Mouse (Mus musculus) MEL (cell line): ENCODE results near the gene Gm20388. TPM values are rescaled to one million over a fixed set of nuclear protein-coding genes. Genes with fewer than 3 reads are reported as not detected.
A peak's percentile ranks its signal among the peaks of the same experiment; 100 is the strongest.

Source experiments
- DNase-seq: peaks from one replicate; pipeline ENCODE4 v3.0.0; 2011; ENCODE audit warnings: low read depth, low spot score
- H3K27ac ChIP-seq: 2 replicates; pipeline ENCODE4 v1.5.1; 2012; ENCODE audit warnings: low read depth, mild to moderate bottlenecking, control low read depth, low read length, moderate library complexity; ENCODE audit not compliant: control insufficient read depth
- H3K27me3 ChIP-seq, 2 experiments: fragments of 150-350 bp in 1 of 2; sonication (generic) in 1 of 2; 2 replicates each; pipeline ENCODE4 v1.6.1; 2012; ENCODE audit warnings: low read length in 2 of 2, mild to moderate bottlenecking in 2 of 2, improper control_type of control experiment in 1 of 2, moderate library complexity in 1 of 2; ENCODE audit not compliant: insufficient read depth in 2 of 2, control insufficient read depth in 1 of 2
- H3K36me3 ChIP-seq, 2 experiments: 2 replicates each; pipeline ENCODE4 v1.6.1; 2012 to 2014; ENCODE audit warnings: low read length in 2 of 2, improper control_type of control experiment in 1 of 2, inconsistent platforms in 1 of 2, mild to moderate bottlenecking in 1 of 2; ENCODE audit not compliant: insufficient read depth in 2 of 2, control insufficient read depth in 1 of 2
- H3K4me1 ChIP-seq, 2 experiments: fragments of 150-350 bp in 1 of 2; sonication (generic) in 1 of 2; 2 replicates each; pipeline ENCODE4 v1.6.1; 2012; ENCODE audit warnings: low read length in 2 of 2, improper control_type of control experiment in 1 of 2, mild to moderate bottlenecking in 1 of 2; ENCODE audit not compliant: insufficient read depth in 2 of 2, control insufficient read depth in 1 of 2
- H3K4me3 ChIP-seq, 2 experiments: fragments of 150-350 bp in 1 of 2; sonication (generic) in 1 of 2; 2 replicates each; pipeline ENCODE4 v1.5.1; 2012; ENCODE audit warnings: low read depth in 2 of 2, low read length in 2 of 2, mild to moderate bottlenecking in 2 of 2, moderate library complexity in 2 of 2, control low read depth in 1 of 2, improper control_type of control experiment in 1 of 2; ENCODE audit not compliant: control insufficient read depth in 1 of 2, insufficient read depth in 1 of 2
- H3K79me2 ChIP-seq: 2 replicates; pipeline ENCODE4 v1.6.1; 2012; ENCODE audit warnings: mild to moderate bottlenecking, low read length, moderate library complexity; ENCODE audit not compliant: control insufficient read depth, poor library complexity, insufficient read depth
- H3K9ac ChIP-seq: 2 replicates; pipeline ENCODE4 v1.6.1; 2012; ENCODE audit warnings: low read depth, mild to moderate bottlenecking, control low read depth, low read length, moderate library complexity; ENCODE audit not compliant: control insufficient read depth, poor library complexity, severe bottlenecking
- H3K9me3 ChIP-seq: fragments of 150-350 bp; sonication (generic); replicated peaks from 2 replicates; pipeline ENCODE4 v1.6.1; 2012; ENCODE audit warnings: mild to moderate bottlenecking, low read length, improper control_type of control experiment, moderate library complexity; ENCODE audit not compliant: insufficient read depth
- BHLHE40 ChIP-seq: IDR thresholded peaks from 2 replicates; pipeline ENCODE4 v1.6.1; 2012; ENCODE audit warnings: low read depth, mild to moderate bottlenecking, inconsistent platforms, low read length, improper control_type of control experiment, borderline replicate concordance
- CHD2 ChIP-seq: IDR thresholded peaks from 2 replicates; pipeline ENCODE4 v1.6.1; 2011; ENCODE audit warnings: low read length, improper control_type of control experiment
- CTCF ChIP-seq, 3 experiments: IDR thresholded peaks in 2 of 3; conservative IDR thresholded peaks in 1 of 3; 2 replicates each; pipeline ENCODE4 v1.5.1; 2011 to 2012; ENCODE audit warnings: low read length in 3 of 3, low read depth in 2 of 3, mild to moderate bottlenecking in 2 of 3, improper control_type of control experiment in 1 of 3, inconsistent platforms in 1 of 3, mixed read lengths in 1 of 3, moderate library complexity in 1 of 3; ENCODE audit not compliant: control insufficient read depth in 1 of 3, insufficient read depth in 1 of 3, poor library complexity in 1 of 3, severe bottlenecking in 1 of 3
- ELF1 ChIP-seq: IDR thresholded peaks from 2 replicates; pipeline ENCODE4 v1.6.1; 2014; ENCODE audit warnings: low read depth, mild to moderate bottlenecking, inconsistent platforms, low read length, improper control_type of control experiment, moderate library complexity
- EP300 ChIP-seq, 2 experiments: IDR thresholded peaks; 2 replicates each; pipeline ENCODE4 v1.6.1; 2011; ENCODE audit warnings: improper control_type of control experiment in 2 of 2, low read length in 2 of 2, low read depth in 1 of 2, mild to moderate bottlenecking in 1 of 2
- GATA1 ChIP-seq: IDR thresholded peaks from 2 replicates; pipeline ENCODE4 v1.6.1; 2011; ENCODE audit warnings: low read depth, low read length, improper control_type of control experiment
- HCFC1 ChIP-seq: IDR thresholded peaks from 2 replicates; pipeline ENCODE4 v1.6.1; 2012; ENCODE audit warnings: low read depth, mild to moderate bottlenecking, inconsistent platforms, low read length, improper control_type of control experiment, moderate library complexity
- MAFK ChIP-seq: IDR thresholded peaks from 2 replicates; pipeline ENCODE4 v1.6.1; 2011; ENCODE audit warnings: low read depth, mild to moderate bottlenecking, low read length, improper control_type of control experiment, borderline replicate concordance
- MAX ChIP-seq: IDR thresholded peaks from 2 replicates; pipeline ENCODE4 v1.6.1; 2011; ENCODE audit warnings: low read length, improper control_type of control experiment
- MEF2A ChIP-seq: IDR thresholded peaks from 2 replicates; pipeline ENCODE4 v1.6.1; 2014; ENCODE audit warnings: low read depth, mild to moderate bottlenecking, inconsistent platforms, low read length, improper control_type of control experiment; ENCODE audit not compliant: poor library complexity, insufficient replicate concordance, severe bottlenecking; ENCODE audit errors: extremely low read depth
- NRF1 ChIP-seq: IDR thresholded peaks from 2 replicates; pipeline ENCODE4 v1.6.1; 2014; ENCODE audit warnings: low read depth, mild to moderate bottlenecking, inconsistent platforms, low read length, improper control_type of control experiment, moderate library complexity; ENCODE audit not compliant: poor library complexity, insufficient read depth, severe bottlenecking
- POLR2A ChIP-seq, 2 experiments: IDR thresholded peaks; 2 replicates each; pipeline ENCODE4 v1.6.1; 2011 to 2012; ENCODE audit warnings: low read length in 2 of 2, mild to moderate bottlenecking in 2 of 2, control low read depth in 1 of 2, improper control_type of control experiment in 1 of 2, low read depth in 1 of 2, moderate library complexity in 1 of 2; ENCODE audit not compliant: control insufficient read depth in 1 of 2, insufficient read depth in 1 of 2, poor library complexity in 1 of 2
- RAD21 ChIP-seq: IDR thresholded peaks from 2 replicates; pipeline ENCODE4 v1.6.1; 2011; ENCODE audit warnings: mild to moderate bottlenecking, low read depth, low read length, improper control_type of control experiment
- SMC3 ChIP-seq: IDR thresholded peaks from 2 replicates; pipeline ENCODE4 v1.6.1; 2011; ENCODE audit warnings: low read depth, low read length, improper control_type of control experiment
- TAL1 ChIP-seq: IDR thresholded peaks from 2 replicates; pipeline ENCODE4 v1.6.1; 2012; ENCODE audit warnings: mild to moderate bottlenecking, inconsistent platforms, low read length, moderate library complexity, mixed read lengths
- TCF12 ChIP-seq: IDR thresholded peaks from 2 replicates; pipeline ENCODE4 v1.6.1; 2014; ENCODE audit warnings: low read depth, mild to moderate bottlenecking, inconsistent platforms, low read length, improper control_type of control experiment, moderate library complexity
- UBTF ChIP-seq: IDR thresholded peaks from 2 replicates; pipeline ENCODE4 v1.6.1; 2012; ENCODE audit warnings: low read depth, mild to moderate bottlenecking, inconsistent platforms, low read length, improper control_type of control experiment, moderate library complexity, borderline replicate concordance; ENCODE audit not compliant: insufficient read depth
- ZC3H11A ChIP-seq: IDR thresholded peaks from 2 replicates; pipeline ENCODE4 v1.6.1; 2012; ENCODE audit warnings: low read depth, mild to moderate bottlenecking, inconsistent platforms, low read length, improper control_type of control experiment
- ZNF384 ChIP-seq: IDR thresholded peaks from 2 replicates; pipeline ENCODE4 v1.6.1; 2012; ENCODE audit warnings: low read depth, mild to moderate bottlenecking, inconsistent platforms, low read length, improper control_type of control experiment
- polyA plus RNA-seq, 2 experiments: library from polyadenylated mRNA; stranded (reverse) in 1 of 2; unstranded in 1 of 2; fragments of >175 nt in 1 of 2; fragments of >200 nt in 1 of 2; gene quantifications; 2 replicates each; pipeline versions ENCODE4 v1.2.1 to v1.2.4; 2012; ENCODE audit warnings: low replicate concordance in 2 of 2, low read depth in 1 of 2; ENCODE audit not compliant: insufficient read length in 2 of 2, insufficient read depth in 1 of 2, missing spikeins in 1 of 2
- total RNA-seq: library from RNA; depleted of rRNA; stranded (reverse); fragments of 300-350 nt; gene quantifications from 2 replicates; pipeline ENCODE4 v1.2.3, GENCODE M21; 2012

Gm20388 gene
- total and polyA plus RNA-seq, 3 experiments: 11.1 to 17.8 TPM; not detected in 1

GRCm38 (mm10) chr8:120075347-120075746 is 164.7 kb downstream of the Gm20388 start:
- Histone ChIP-seq H3K4me1 (peaks cover 0 to 8% of the 10 kb centered on the region in 2 experiments; a peak in 2 of 4 replicates), H3K79me2 (no peaks in the 10 kb centered on the region), H3K4me3 (no peak overlapping the region), H3K9me3 (no peaks in the 10 kb centered on the region), H3K27ac (no peak overlapping the region), H3K27me3 (no peaks in the 10 kb centered on the region), H3K36me3 (peaks cover 0 to 3% of the 10 kb centered on the region in 2 experiments; a peak in 2 of 4 replicates), H3K9ac (no peak overlapping the region)
- TF ChIP-seq CTCF (IDR thresholded peaks at IDR 0.05 in 2 of 3, conservative IDR thresholded peaks at IDR 0.05 in 1 of 3; ENCODE audit: control insufficient read depth in 1 of 3, insufficient read depth in 1 of 3, low read depth in 2 of 3, low read length in 3 of 3, poor library complexity in 1 of 3, severe bottlenecking in 1 of 3) (no peak), MAFK (no peak), ZNF384 (no peak), HCFC1 (no peak), EP300 (IDR thresholded peaks at IDR 0.05; ENCODE audit: low read depth in 1 of 2, low read length in 2 of 2) (no peak), MEF2A (no peak), BHLHE40 (no peak), TAL1 (no peak), GATA1 (no peak)
- DNase-seq: no peak

- Histone ChIP-seq H3K9me3 (no peaks in the 10 kb centered on the region), H3K27me3 (no peaks in the 10 kb centered on the region), H3K27ac (no peak overlapping the region), H3K4me3 (no peak overlapping the region), H3K9ac (0 out of 2 replicates have a peak overlapping the region, but pooled peaks have one; percentile 0), H3K4me1 (no peaks in the 10 kb centered on the region), H3K79me2 (no peaks in the 10 kb centered on the region), H3K36me3 (no peaks in the 10 kb centered on the region)
- TF ChIP-seq SMC3 (peak; percentile 88), ZC3H11A (peak; percentile 79), HCFC1 (no peak), CTCF (IDR thresholded peaks at IDR 0.05 in 2 of 3, conservative IDR thresholded peaks at IDR 0.05 in 1 of 3; ENCODE audit: control insufficient read depth in 1 of 3, insufficient read depth in 1 of 3, low read depth in 2 of 3, low read length in 3 of 3, poor library complexity in 1 of 3, severe bottlenecking in 1 of 3) (peak; percentile 56 to 97 (median 78)), RAD21 (peak; percentile 75), MEF2A (no peak), ELF1 (peak; percentile 44), MAX (no peak)
- DNase-seq: peak; percentile 86
These were observed 167.4 kb downstream of the Gm20388 start for GRCm38 (mm10) chr8:120078080-120078479.

GRCm38 (mm10) chr8:120079361-120079760 is 168.7 kb downstream of the Gm20388 start:
- Histone ChIP-seq H3K79me2 (no peaks in the 10 kb centered on the region), H3K27ac (no peak overlapping the region), H3K36me3 (no peaks in the 10 kb centered on the region), H3K4me3 (no peak overlapping the region), H3K9ac (no peak overlapping the region), H3K9me3 (no peaks in the 10 kb centered on the region), H3K27me3 (no peaks in the 10 kb centered on the region), H3K4me1 (no peaks in the 10 kb centered on the region)
- DNase-seq: no peak
- TF ChIP-seq SMC3: no peak
- no peak for TF ChIP-seq UBTF
- TF ChIP-seq EP300 (IDR thresholded peaks at IDR 0.05; ENCODE audit: low read depth in 1 of 2, low read length in 2 of 2): no peak
- TF ChIP-seq GATA1: no peak
- no peak for TF ChIP-seq CTCF (IDR thresholded peaks at IDR 0.05 in 2 of 3, conservative IDR thresholded peaks at IDR 0.05 in 1 of 3; ENCODE audit: control insufficient read depth in 1 of 3, insufficient read depth in 1 of 3, low read depth in 2 of 3, low read length in 3 of 3, poor library complexity in 1 of 3, severe bottlenecking in 1 of 3)
- TF ChIP-seq POLR2A (IDR thresholded peaks at IDR 0.05; ENCODE audit: control insufficient read depth in 1 of 2, insufficient read depth in 1 of 2, low read depth in 1 of 2, low read length in 2 of 2, poor library complexity in 1 of 2): no peak
- no peak for TF ChIP-seq RAD21
- TF ChIP-seq BHLHE40: no peak
- no peak for TF ChIP-seq MAX
- TF ChIP-seq MAFK: no peak
- no peak for TF ChIP-seq CHD2
- TF ChIP-seq NRF1: no peak
- TF ChIP-seq TCF12: no peak
- TF ChIP-seq TAL1: no peak
- TF ChIP-seq, all 39 proteins: peak for 0
